Mouse (Mus musculus) kidney, postnatal 0 days (tissue): ENCODE data around the gene Cisd3. TPM values are rescaled to one million over a fixed set of nuclear protein-coding genes. Genes with fewer than 3 reads are reported as not detected.
"Not testable (repeated sequence)": the region's sequence is repeated elsewhere in the genome, so short reads cannot be mapped to it uniquely, and the experiment has no call there.

Source experiments
- ATAC-seq: fragments of 200-750 bp; cut with Nextera tagmentation; replicated peaks from 2 replicates; pipeline ENCODE4 v1.8.0; 2017; ENCODE audit warnings: low read depth, moderate number of reproducible peaks, moderate TSS enrichment, moderate library complexity; ENCODE audit not compliant: low FRiP score
- DNase-seq: peaks from one replicate; pipeline ENCODE4 v3.0.0-alpha.2; 2016; ENCODE audit warnings: low spot score
- H3K27ac ChIP-seq: fragments of 300-500 bp; sonication (generic); 2 replicates; pipeline ENCODE4 v1.5.1; 2014; ENCODE audit warnings: mild to moderate bottlenecking
- H3K27me3 ChIP-seq: fragments of 300-500 bp; sonication (generic); 2 replicates; pipeline ENCODE4 v1.6.1; 2014; ENCODE audit warnings: low read length, mixed read lengths; ENCODE audit not compliant: insufficient read depth
- H3K36me3 ChIP-seq: fragments of 300-500 bp; sonication (generic); 2 replicates; pipeline ENCODE4 v1.6.1; 2014; ENCODE audit warnings: low read length, mixed read lengths; ENCODE audit not compliant: insufficient read depth
- H3K4me1 ChIP-seq: fragments of 300-500 bp; sonication (generic); replicated peaks from 2 replicates; pipeline ENCODE4 v1.6.1; 2014; ENCODE audit warnings: antibody characterized with exemption, low read length, mixed read lengths; ENCODE audit not compliant: insufficient read depth
- H3K4me2 ChIP-seq: fragments of 300-500 bp; sonication (generic); 2 replicates; pipeline ENCODE4 v1.6.1; 2014; ENCODE audit warnings: mild to moderate bottlenecking, low read length, moderate library complexity, mixed read lengths
- H3K4me3 ChIP-seq: fragments of 300-500 bp; sonication (generic); replicated peaks from 2 replicates; pipeline ENCODE4 v1.5.1; 2014; ENCODE audit warnings: low read depth, low read length
- H3K9ac ChIP-seq: fragments of 300-500 bp; sonication (generic); 2 replicates; pipeline ENCODE4 v1.6.1; 2014; ENCODE audit warnings: low read depth, low read length
- H3K9me3 ChIP-seq: fragments of 300-500 bp; sonication (generic); replicated peaks from 2 replicates; pipeline ENCODE4 v1.6.1; 2016; ENCODE audit warnings: low read length, inconsistent platforms, mixed read lengths
- CTCF ChIP-seq: IDR thresholded peaks from 2 replicates; pipeline ENCODE4 v1.5.1; 2016; ENCODE audit warnings: antibody characterized with exemption, low read depth, mild to moderate bottlenecking, moderate library complexity
- WGBS: fragments of 180-500 bp; shearing (Covaris S2); extraction: QIAGEN DNeasy Blood & Tissue Kit; methylation state at CpG from one replicate; pipeline ENCODE4 v1.1.7; 2014; 5-methylcytosine and 5-hydroxymethylcytosine counted together
- polyA plus RNA-seq: library from polyadenylated mRNA; unstranded; fragments of >200 nt; fragmentation: Nextera tagmentation; extraction: Ambion mirVana; gene quantifications from 2 replicates; pipeline ENCODE4 v1.2.1, GENCODE M21; 2015

Gene Cisd3
- polyA plus RNA-seq, 1 experiment from 2014 or later = 69.2 TPM

DNA sequence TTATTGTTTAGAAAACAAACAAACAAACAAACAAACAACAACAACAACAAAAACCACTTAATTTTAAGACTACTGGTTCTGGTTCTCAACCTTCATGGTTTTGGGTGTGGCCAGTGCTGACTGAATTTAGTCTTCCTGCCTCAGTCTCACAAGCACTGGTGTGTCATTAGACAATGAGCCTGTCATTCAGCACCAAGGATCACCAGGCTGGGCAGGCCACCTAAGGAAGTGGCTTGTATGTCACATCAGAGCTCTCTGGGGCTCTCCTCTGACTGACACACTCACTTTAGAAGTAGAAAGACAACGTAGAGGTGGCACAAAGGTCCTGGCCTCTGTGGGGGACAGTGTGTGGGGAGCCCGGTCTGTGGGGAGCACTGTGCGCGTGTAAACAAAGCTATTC lies 33.4 kb downstream of the Cisd3 start:
- ATAC-seq = no peak
- Histone ChIP-seq H3K4me2 (no peak overlapping the region), H3K36me3 (peaks cover 39% of the 10 kb centered on the region), H3K4me1 (no peaks in the 10 kb centered on the region), H3K27me3 (no peaks in the 10 kb centered on the region), H3K9ac (no peak overlapping the region), H3K9me3 (no peaks in the 10 kb centered on the region), H3K27ac (no peak overlapping the region), H3K4me3 (no peak overlapping the region)
- DNase-seq = no peak
- TF ChIP-seq CTCF = no peak
- 86% methylated on average over 4 of the region's 4 CpGs for WGBS

DNA sequence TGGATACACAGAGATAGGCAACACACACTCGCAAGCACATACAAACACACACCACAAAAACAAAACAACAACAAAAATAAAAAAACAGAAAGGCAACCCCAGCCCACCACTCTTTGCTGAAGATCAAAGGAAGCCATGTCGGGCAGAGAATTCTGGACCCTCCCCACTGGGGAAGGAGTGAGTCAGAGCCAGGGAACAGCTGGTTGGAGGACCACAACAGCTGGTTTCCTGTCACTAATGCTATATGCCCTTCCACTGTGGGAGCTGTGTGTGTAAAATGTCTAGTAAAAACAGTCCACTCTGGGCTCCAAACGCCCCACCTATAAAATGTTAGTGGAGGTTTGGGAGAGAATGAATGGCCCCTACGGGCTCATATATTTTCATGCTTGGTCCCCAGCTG lies 35.7 kb downstream of the Cisd3 start:
- Histone ChIP-seq H3K9ac (no peak overlapping the region), H3K4me2 (no peak overlapping the region), H3K36me3 (peaks cover 48% of the 10 kb centered on the region), H3K27me3 (no peaks in the 10 kb centered on the region), H3K4me1 (no peaks in the 10 kb centered on the region), H3K4me3 (no peak overlapping the region), H3K27ac (no peak overlapping the region), H3K9me3 (no peaks in the 10 kb centered on the region)
- ATAC-seq (no peak), DNase-seq (no peak)
- WGBS = 91% methylated on average over 4 of the region's 4 CpGs
- TF ChIP-seq CTCF = no peak

DNA sequence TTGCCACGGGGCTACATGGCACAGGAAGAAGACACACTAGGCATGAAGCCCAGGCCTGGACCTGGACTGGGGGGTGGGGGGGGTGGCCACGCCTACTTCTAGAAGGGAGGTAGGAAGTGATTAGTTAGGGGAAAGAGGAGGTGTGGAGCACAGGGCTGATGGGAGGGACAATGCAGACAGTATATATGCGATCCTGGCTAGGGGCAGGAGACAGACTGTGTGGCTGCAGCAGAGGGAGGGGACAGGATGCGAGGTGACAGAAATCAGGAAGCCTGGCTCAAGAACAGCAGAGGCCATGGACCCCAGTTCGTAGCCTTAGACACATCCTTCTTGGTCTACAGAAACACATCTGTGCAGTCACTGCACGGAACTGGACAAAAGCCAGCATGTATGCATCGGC lies 38.1 kb downstream of the Cisd3 start:
- DNase-seq (peak; percentile 36), ATAC-seq (no peak)
- Histone ChIP-seq H3K4me3 (no peak overlapping the region), H3K9ac (no peak overlapping the region), H3K4me1 (no peaks in the 10 kb centered on the region), H3K27me3 (no peaks in the 10 kb centered on the region), H3K4me2 (no peak overlapping the region), H3K9me3 (no peaks in the 10 kb centered on the region), H3K27ac (no peak overlapping the region), H3K36me3 (peaks cover 44% of the 10 kb centered on the region)
- TF ChIP-seq CTCF = no peak
- WGBS = 71% methylated on average over 7 of the region's 7 CpGs

DNA sequence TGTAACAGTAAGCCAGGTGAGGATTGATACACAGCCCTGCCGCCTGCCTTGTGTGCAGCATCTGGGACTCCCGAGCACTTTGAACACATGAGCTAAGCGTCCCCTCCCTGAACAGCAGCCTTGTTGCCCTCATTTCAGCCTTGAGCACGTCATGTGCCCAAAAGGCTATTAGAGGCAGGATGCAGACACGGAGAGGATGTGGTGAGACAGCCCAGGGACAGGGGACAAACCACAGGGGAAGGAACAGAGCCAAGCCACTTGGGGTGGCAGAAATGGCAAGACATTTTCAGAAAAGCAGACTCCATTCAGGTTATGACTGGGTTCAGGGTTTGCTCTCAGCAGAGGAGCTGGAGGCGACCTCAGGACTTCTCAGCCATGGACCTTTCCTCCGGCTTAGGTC lies 42.7 kb downstream of the Cisd3 start:
- Histone ChIP-seq H3K9ac (no peak overlapping the region), H3K4me2 (no peak overlapping the region), H3K27me3 (no peaks in the 10 kb centered on the region), H3K27ac (no peak overlapping the region), H3K9me3 (no peaks in the 10 kb centered on the region), H3K4me1 (no peaks in the 10 kb centered on the region), H3K4me3 (no peak overlapping the region), H3K36me3 (peaks cover 42% of the 10 kb centered on the region)
- no peak for ATAC-seq
- no peak for TF ChIP-seq CTCF
- DNase-seq = no peak
- 67% methylated on average over 7 of the region's 7 CpGs for WGBS

DNA sequence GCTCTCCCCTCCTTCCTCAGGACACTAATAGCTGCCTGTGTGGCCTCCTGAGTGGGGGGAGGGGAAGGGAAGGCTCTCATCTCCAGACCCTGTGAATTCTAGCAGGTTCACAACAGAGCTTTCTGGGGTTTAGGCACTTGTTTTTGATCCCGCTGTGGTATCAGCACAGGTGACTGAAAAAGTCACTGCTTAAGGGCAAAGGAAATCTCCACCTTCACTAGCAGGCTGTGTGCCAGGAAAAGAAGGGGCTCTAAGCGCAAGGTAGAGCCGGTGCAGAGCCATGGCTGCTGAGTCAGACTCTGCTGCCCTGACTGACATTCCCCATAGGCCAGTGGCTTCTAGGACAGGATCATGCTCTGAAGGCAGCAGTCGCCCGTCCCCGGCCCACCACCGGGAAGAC lies 43.1 kb downstream of the Cisd3 start:
- no peaks in the 10 kb centered on the region for H3K9me3 ChIP-seq
- H3K9ac ChIP-seq = no peak overlapping the region
- H3K4me2 ChIP-seq = no peak overlapping the region
- H3K4me1 ChIP-seq = no peaks in the 10 kb centered on the region
- no peak overlapping the region for H3K4me3 ChIP-seq
- DNase-seq (no peak), ATAC-seq (no peak)
- peaks cover 42% of the 10 kb centered on the region for H3K36me3 ChIP-seq
- H3K27me3 ChIP-seq = no peaks in the 10 kb centered on the region
- no peak overlapping the region for H3K27ac ChIP-seq
- TF ChIP-seq CTCF = no peak
- WGBS = 81% methylated on average over 7 of the region's 7 CpGs

DNA sequence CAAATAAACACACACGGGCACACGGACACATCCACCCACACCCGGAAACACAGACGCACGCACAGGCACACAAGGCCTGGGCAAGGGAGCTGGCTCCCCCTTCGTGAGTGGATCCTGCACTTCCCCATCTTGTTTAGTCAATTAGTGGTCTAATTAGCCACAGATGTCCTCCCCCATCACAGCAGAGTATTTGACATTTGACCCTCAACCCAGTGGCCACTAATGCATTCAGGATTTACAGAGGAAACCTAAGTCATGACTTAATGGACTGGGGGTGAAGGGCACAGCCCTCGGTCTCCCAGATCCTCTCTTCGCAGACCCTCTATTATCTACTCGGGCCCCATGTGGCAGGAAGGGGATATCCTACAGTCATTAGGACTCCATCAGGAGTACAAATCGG lies 48.1 kb downstream of the Cisd3 start:
- H3K4me1 ChIP-seq = no peaks in the 10 kb centered on the region
- no peak for DNase-seq
- TF ChIP-seq CTCF = no peak
- H3K9ac ChIP-seq = no peak overlapping the region
- H3K4me2 ChIP-seq = no peak overlapping the region
- H3K4me3 ChIP-seq = no peak overlapping the region
- 20% methylated on average over 10 of the region's 10 CpGs for WGBS
- ATAC-seq = no peak
- no peak overlapping the region; the same call in 1 of the 2 replicates for H3K27ac ChIP-seq
- H3K9me3 ChIP-seq = no peaks in the 10 kb centered on the region
- H3K36me3 ChIP-seq = peaks cover 25% of the 10 kb centered on the region
- H3K27me3 ChIP-seq = no peaks in the 10 kb centered on the region

DNA sequence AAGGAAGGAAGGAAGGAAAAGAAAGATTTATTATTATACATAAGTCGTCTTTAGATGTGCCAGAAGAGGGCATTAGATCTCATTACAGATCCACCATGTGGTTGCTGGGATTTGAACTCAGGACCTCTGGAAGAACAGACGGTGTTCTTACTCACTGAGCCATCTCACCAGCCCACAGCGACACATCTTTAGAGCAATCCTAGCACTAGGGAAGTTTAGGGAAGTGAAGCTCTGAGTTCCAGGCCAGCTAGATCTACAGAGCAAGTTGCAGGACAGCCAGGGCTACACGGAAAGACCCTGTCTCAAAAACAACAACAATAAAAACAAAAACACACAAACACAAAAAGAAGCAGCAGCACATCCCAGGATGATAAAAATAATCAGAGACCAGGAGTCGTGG lies 49.2 kb downstream of the Cisd3 start:
- not testable (repeated sequence) for H3K4me3 ChIP-seq, H3K9me3 ChIP-seq, H3K27ac ChIP-seq, H3K27me3 ChIP-seq, DNase-seq, H3K9ac ChIP-seq, H3K4me2 ChIP-seq, ATAC-seq, H3K4me1 ChIP-seq
- WGBS = 83% methylated on average over 5 of the region's 5 CpGs
- H3K36me3 ChIP-seq = peaks cover 17% of the 10 kb centered on the region
